Mouse (Mus musculus): ENCODE measurements at regions not wholly inside any gene's neighbourhood (a gene's known extent, or its start where the extent isn't known, plus 50 kb on each side); places are given as distances from the start of the nearest gene placed in this dataset.

DNA sequence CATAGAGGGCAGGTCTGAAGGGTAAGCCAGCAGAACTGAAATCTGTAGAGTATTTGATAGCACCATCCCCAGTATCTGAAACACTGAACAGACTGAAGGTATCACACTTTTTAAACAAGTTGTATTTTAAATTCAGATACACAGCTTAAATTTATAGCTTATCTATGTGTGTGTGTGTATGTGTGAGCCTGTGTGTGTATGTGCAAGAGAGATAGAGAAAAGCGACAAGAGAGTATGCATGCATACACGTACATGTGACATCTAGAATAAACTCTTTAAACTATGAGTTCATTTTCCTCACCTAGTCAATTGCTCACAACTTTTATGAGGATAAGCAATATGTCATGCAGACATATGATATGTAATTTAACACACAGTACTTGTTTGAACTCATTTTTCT, 588.7 kb downstream of the Cetn3 start:
- TF ChIP-seq POLR2A (IDR thresholded peaks at IDR 0.05; ENCODE audit: extremely low read depth, insufficient read depth, low read length) (no peak), CTCF (IDR thresholded peaks at IDR 0.05; ENCODE audit: low read depth, low read length) (no peak)
